Mouse (Mus musculus) hindbrain, embryonic 16.5 days (tissue): ENCODE measurements at regions not wholly inside any gene's neighbourhood (a gene's known extent, or its start where the extent isn't known, plus 50 kb on each side); places are given as distances from the start of the nearest gene placed in this dataset.

ENCODE experiments used
- ATAC-seq: fragments of 200-750 bp; cut with Nextera tagmentation; 2 replicates; pipeline ENCODE4 v1.8.0; 2017; ENCODE audit warnings: moderate TSS enrichment, moderate library complexity
- H3K27ac ChIP-seq: fragments of 300-500 bp; sonication (generic); 2 replicates; pipeline ENCODE4 v1.5.1; 2014; ENCODE audit warnings: low read depth, mild to moderate bottlenecking, control low read depth, low read length, moderate library complexity
- H3K27me3 ChIP-seq: fragments of 300-500 bp; sonication (generic); replicated peaks from 2 replicates; pipeline ENCODE4 v1.6.1; 2014; ENCODE audit warnings: low read length; ENCODE audit not compliant: control insufficient read depth, insufficient read depth
- H3K36me3 ChIP-seq: fragments of 300-500 bp; sonication (generic); 2 replicates; pipeline ENCODE4 v1.6.1; 2014; ENCODE audit warnings: mild to moderate bottlenecking, low read length, moderate library complexity, mixed read lengths; ENCODE audit not compliant: control insufficient read depth, insufficient read depth
- H3K4me1 ChIP-seq: fragments of 300-500 bp; sonication (generic); 2 replicates; pipeline ENCODE4 v1.6.1; 2014; ENCODE audit warnings: low read depth, low read length; ENCODE audit not compliant: control insufficient read depth, insufficient read depth
- H3K4me2 ChIP-seq: fragments of 300-500 bp; sonication (generic); 2 replicates; pipeline ENCODE4 v1.6.1; 2014; ENCODE audit warnings: mild to moderate bottlenecking, low read length, control low read depth, moderate library complexity
- H3K4me3 ChIP-seq: fragments of 300-500 bp; sonication (generic); 2 replicates; pipeline ENCODE4 v1.5.1; 2014; ENCODE audit warnings: mild to moderate bottlenecking, low read length, control low read depth, moderate library complexity
- H3K9ac ChIP-seq: fragments of 300-500 bp; sonication (generic); 2 replicates; pipeline ENCODE4 v1.6.1; 2014; ENCODE audit warnings: low read depth, mild to moderate bottlenecking, control low read depth, low read length, moderate library complexity
- H3K9me3 ChIP-seq: fragments of 300-500 bp; sonication (generic); 2 replicates; pipeline ENCODE4 v1.6.1; 2014; ENCODE audit warnings: mild to moderate bottlenecking, low read length, moderate library complexity; ENCODE audit not compliant: control insufficient read depth
- WGBS: fragments of 180-500 bp; shearing (Covaris S2); extraction: QIAGEN DNeasy Blood & Tissue Kit; methylation state at CpG from one replicate; pipeline ENCODE4 v1.1.7; 2014; 5-methylcytosine and 5-hydroxymethylcytosine counted together

GRCm38 (mm10) chr7:84800966-84801365, 52.4 kb upstream of the Olfr291 start:
- ATAC-seq: no peak
- Histone ChIP-seq H3K27me3 (no peaks in the 10 kb centered on the region), H3K9ac (no peak overlapping the region), H3K27ac (no peak overlapping the region), H3K4me3 (no peak overlapping the region), H3K9me3 (no peaks in the 10 kb centered on the region), H3K36me3 (no peaks in the 10 kb centered on the region), H3K4me1 (no peaks in the 10 kb centered on the region), H3K4me2 (peak overlapping the region; percentile 23; the same call in 1 of the 2 replicates)
- WGBS: 26% methylated on average over 12 of the region's 12 CpGs

GRCm38 (mm10) chr7:84794655-84795054, 58.7 kb upstream of the Olfr291 start:
- Histone ChIP-seq H3K36me3 (no peaks in the 10 kb centered on the region), H3K4me3 (no peak overlapping the region), H3K4me1 (no peaks in the 10 kb centered on the region), H3K27ac (no peak overlapping the region), H3K27me3 (no peaks in the 10 kb centered on the region), H3K4me2 (no peak overlapping the region), H3K9ac (no peak overlapping the region), H3K9me3 (no peaks in the 10 kb centered on the region)
- 20% methylated on average over 1 of the region's 1 CpGs for WGBS
- ATAC-seq: peak; percentile 72; the same call in 1 of the 2 replicates

- Histone ChIP-seq H3K36me3 (no peaks in the 10 kb centered on the region), H3K9me3 (no peaks in the 10 kb centered on the region), H3K27ac (peak overlapping the region; percentile 26; the same call in 1 of the 2 replicates), H3K9ac (peak overlapping the region; percentile 69), H3K4me1 (no peaks in the 10 kb centered on the region), H3K4me3 (peak overlapping the region; percentile 53), H3K4me2 (peak overlapping the region; percentile 73), H3K27me3 (no peaks in the 10 kb centered on the region)
- under 1% methylated on average over 30 of the region's 30 CpGs for WGBS
- ATAC-seq: peak; percentile 98
These were observed 74.0 kb upstream of the Olfr291 start for GRCm38 (mm10) chr7:84779276-84779825.

- no peak overlapping the region for H3K4me3 ChIP-seq
- no peaks in the 10 kb centered on the region for H3K36me3 ChIP-seq
- H3K4me2 ChIP-seq: no peak overlapping the region
- no peak overlapping the region for H3K27ac ChIP-seq
- H3K9me3 ChIP-seq: no peaks in the 10 kb centered on the region
- no peak overlapping the region for H3K9ac ChIP-seq
- H3K27me3 ChIP-seq: no peaks in the 10 kb centered on the region
- ATAC-seq: no peak
- H3K4me1 ChIP-seq: no peaks in the 10 kb centered on the region
These were observed 75.7 kb upstream of the Olfr291 start for GRCm38 (mm10) chr7:84777696-84778095.

- H3K27me3 ChIP-seq: no peaks in the 10 kb centered on the region
- H3K36me3 ChIP-seq: no peaks in the 10 kb centered on the region
- no peak overlapping the region for H3K4me3 ChIP-seq
- H3K4me2 ChIP-seq: no peak overlapping the region
- ATAC-seq: no peak
- no peaks in the 10 kb centered on the region for H3K9me3 ChIP-seq
- H3K27ac ChIP-seq: no peak overlapping the region
- no peaks in the 10 kb centered on the region for H3K4me1 ChIP-seq
- no peak overlapping the region for H3K9ac ChIP-seq
- WGBS: 91% methylated on average over 3 of the region's 3 CpGs
These were observed 66.5 kb upstream of the Zfand6 start for GRCm38 (mm10) chr7:84756261-84756660.

- ATAC-seq: no peak
- H3K4me2 ChIP-seq: no peak overlapping the region
- H3K4me3 ChIP-seq: no peak overlapping the region
- H3K27me3 ChIP-seq: no peaks in the 10 kb centered on the region
- H3K36me3 ChIP-seq: no peaks in the 10 kb centered on the region
- H3K9me3 ChIP-seq: no peaks in the 10 kb centered on the region
- H3K27ac ChIP-seq: no peak overlapping the region
- 97% methylated on average over 1 of the region's 1 CpGs for WGBS
- H3K9ac ChIP-seq: no peak overlapping the region
- H3K4me1 ChIP-seq: 0 out of 2 replicates have a peak, but pooled peaks cover 3% of the 10 kb centered on the region
These were observed 63.6 kb upstream of the Zfand6 start for GRCm38 (mm10) chr7:84753361-84753760.

- Histone ChIP-seq H3K4me3 (peak overlapping the region; percentile 49), H3K27me3 (no peaks in the 10 kb centered on the region), H3K36me3 (no peaks in the 10 kb centered on the region), H3K9ac (peak overlapping the region; percentile 60), H3K9me3 (no peaks in the 10 kb centered on the region), H3K27ac (peak overlapping the region; percentile 62; the same call in 1 of the 2 replicates), H3K4me1 (0 out of 2 replicates have a peak, but pooled peaks cover 3% of the 10 kb centered on the region), H3K4me2 (peak overlapping the region; percentile 53)
- 2% methylated on average over 21 of the region's 21 CpGs for WGBS
- ATAC-seq: peak; percentile 95
These were observed 59.9 kb upstream of the Zfand6 start for GRCm38 (mm10) chr7:84749434-84750301.

- H3K9ac ChIP-seq: no peak overlapping the region
- no peak overlapping the region for H3K27ac ChIP-seq
- no peaks in the 10 kb centered on the region for H3K27me3 ChIP-seq
- no peaks in the 10 kb centered on the region for H3K36me3 ChIP-seq
- WGBS: 47% methylated on average over 1 of the region's 1 CpGs
- ATAC-seq: no peak
- H3K4me1 ChIP-seq: 0 out of 2 replicates have a peak, but pooled peaks cover 3% of the 10 kb centered on the region
- H3K4me2 ChIP-seq: no peak overlapping the region
- no peaks in the 10 kb centered on the region for H3K9me3 ChIP-seq
- no peak overlapping the region for H3K4me3 ChIP-seq
These were observed 58.1 kb upstream of the Zfand6 start for GRCm38 (mm10) chr7:84747847-84748246.

GRCm38 (mm10) chr7:84744321-84745070, 54.7 kb upstream of the Zfand6 start:
- no peak for ATAC-seq
- Histone ChIP-seq H3K4me3 (no peak overlapping the region), H3K9ac (no peak overlapping the region), H3K27ac (no peak overlapping the region), H3K36me3 (no peaks in the 10 kb centered on the region), H3K27me3 (no peaks in the 10 kb centered on the region), H3K4me2 (no peak overlapping the region), H3K4me1 (0 out of 2 replicates have a peak, but pooled peaks cover 3% of the 10 kb centered on the region), H3K9me3 (no peaks in the 10 kb centered on the region)
- WGBS: 92% methylated on average over 5 of the region's 5 CpGs
